Mouse (Mus musculus) kidney, postnatal 10 days (tissue): ENCODE results near the gene Irx3.

Experiments used
- DNase-seq: peaks from one replicate; pipeline ENCODE4 v3.0.0; 2021; ENCODE audit warnings: mixed read lengths

Gene Irx3

GRCm38 (mm10) chr8:91801241-91801811, 541 bp downstream of the Irx3 start:
- peak; percentile 86 for DNase-seq

- peak; percentile 54 for DNase-seq
Observed at GRCm38 (mm10) chr8:91800523-91801240, 1.2 kb downstream of the Irx3 start.

- peak; percentile 54 for DNase-seq
Observed at GRCm38 (mm10) chr8:91799681-91800522, 2.0 kb downstream of the Irx3 start.

GRCm38 (mm10) chr8:91799016-91799581, 2.8 kb downstream of the Irx3 start:
- DNase-seq, result no peak

GRCm38 (mm10) chr8:91797626-91798271, 4.1 kb downstream of the Irx3 start:
- DNase-seq, result peak; percentile 82

- DNase-seq, result no peak
Observed at GRCm38 (mm10) chr8:91793846-91794245, 8.0 kb downstream of the Irx3 start.

- DNase-seq, result no peak
Observed at GRCm38 (mm10) chr8:91787194-91787895, 14.5 kb downstream of the Irx3 start.

GRCm38 (mm10) chr8:91782940-91783339, 18.9 kb downstream of the Irx3 start:
- DNase-seq, result no peak

- DNase-seq, result no peak
Observed at GRCm38 (mm10) chr8:91782201-91782600, 19.7 kb downstream of the Irx3 start.

- no peak for DNase-seq
Observed at GRCm38 (mm10) chr8:91780648-91781047, 21.2 kb downstream of the Irx3 start.

GRCm38 (mm10) chr8:91768857-91769256, 33.0 kb downstream of the Irx3 start:
- DNase-seq, result no peak

- no peak for DNase-seq
Observed at GRCm38 (mm10) chr8:91765411-91766034, 36.3 kb downstream of the Irx3 start.

- peak; percentile 47 for DNase-seq
Observed at GRCm38 (mm10) chr8:91755566-91755965, 46.3 kb downstream of the Irx3 start.

- DNase-seq, result peak; percentile 49
Observed at GRCm38 (mm10) chr8:91755062-91755461, 46.8 kb downstream of the Irx3 start.

GRCm38 (mm10) chr8:91750794-91751125, 51.1 kb downstream of the Irx3 start:
- no peak for DNase-seq

GRCm38 (mm10) chr8:91750096-91750793, 51.6 kb downstream of the Irx3 start:
- no peak for DNase-seq

- DNase-seq, result no peak
Observed at GRCm38 (mm10) chr8:91749412-91749811, 52.5 kb downstream of the Irx3 start.
